Mouse (Mus musculus) heart, adult 2 months (tissue): ENCODE measurements at regions not wholly inside any gene's neighbourhood (a gene's known extent, or its start where the extent isn't known, plus 50 kb on each side); places are given as distances from the start of the nearest gene placed in this dataset.

Experiments
- CTCF ChIP-seq: fragments of 200-600 bp; IDR thresholded peaks from 2 replicates; pipeline ENCODE4 v1.8.1; 2022; ENCODE audit warnings: antibody characterized with exemption, mild to moderate bottlenecking, moderate library complexity
- POLR2A ChIP-seq: fragments of 200-500 bp; IDR thresholded peaks from 2 replicates; pipeline ENCODE4 v1.6.1; 2011; ENCODE audit warnings: mild to moderate bottlenecking, low read depth, low read length, control low read depth; ENCODE audit not compliant: insufficient read depth

DNA sequence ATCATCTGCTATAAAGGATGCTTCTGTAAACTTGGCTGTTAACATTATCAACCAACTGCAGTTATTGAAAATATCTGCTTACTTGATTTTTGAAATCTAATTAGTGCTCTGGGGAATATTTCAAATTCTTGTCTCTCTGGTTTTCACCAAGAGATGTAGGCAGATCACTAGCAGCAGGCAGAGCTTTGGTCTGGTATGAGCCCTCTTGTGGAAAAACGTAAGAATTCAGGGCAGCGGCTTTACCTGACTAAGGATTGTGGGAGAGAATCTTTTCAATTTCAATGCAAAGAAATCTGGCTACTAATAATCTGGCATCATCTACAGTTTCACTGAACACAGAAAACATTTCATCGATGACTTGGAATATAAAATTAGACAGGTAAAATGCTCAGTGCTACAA is 81.2 kb upstream of the Plppr4 start:
- TF ChIP-seq POLR2A: no peak
- TF ChIP-seq CTCF: no peak
